Mouse (Mus musculus) stomach, postnatal 0 days (tissue): ENCODE data around the gene Mbnl3.

Source experiments
- CTCF ChIP-seq: IDR thresholded peaks from 2 replicates; pipeline ENCODE4 v1.5.1; 2016; ENCODE audit warnings: antibody characterized with exemption, low read depth, mild to moderate bottlenecking, moderate library complexity
- EP300 ChIP-seq: optimal IDR thresholded peaks from 2 replicates; pipeline ENCODE3; 2016; ENCODE audit warnings: antibody characterized with exemption

- no peak for TF ChIP-seq CTCF
- TF ChIP-seq EP300: no peak
These were observed 66.3 kb downstream of the Mbnl3 start for GRCm38 (mm10) chrX:51140055-51140454.
